Mouse (Mus musculus) midbrain, postnatal 0 days (tissue): ENCODE data around the gene Cd59a. TPM values are rescaled to one million over a fixed set of nuclear protein-coding genes. Genes with fewer than 3 reads are reported as not detected.

Source experiments
- ATAC-seq: fragments of 200-750 bp; cut with Nextera tagmentation; 2 replicates; pipeline ENCODE4 v1.8.0; 2017; ENCODE audit warnings: moderate number of reproducible peaks, mild to moderate bottlenecking, moderate TSS enrichment, moderate library complexity; ENCODE audit not compliant: low FRiP score
- DNase-seq: peaks from one replicate; pipeline ENCODE4 v3.0.0-alpha.2; 2015; ENCODE audit warnings: low spot score
- H3K27ac ChIP-seq: fragments of 300-500 bp; sonication (generic); 2 replicates; pipeline ENCODE4 v1.5.1; 2014; ENCODE audit warnings: low read depth, mild to moderate bottlenecking, low read length, mixed read lengths
- H3K27me3 ChIP-seq: fragments of 300-500 bp; sonication (generic); 2 replicates; pipeline ENCODE4 v1.6.1; 2014; ENCODE audit warnings: low read length, control low read depth, mixed read lengths; ENCODE audit not compliant: insufficient read depth
- H3K36me3 ChIP-seq: fragments of 300-500 bp; sonication (generic); 2 replicates; pipeline ENCODE4 v1.6.1; 2014; ENCODE audit warnings: low read length, control low read depth, mixed read lengths; ENCODE audit not compliant: insufficient read depth
- H3K4me1 ChIP-seq: fragments of 300-500 bp; sonication (generic); 2 replicates; pipeline ENCODE4 v1.6.1; 2014; ENCODE audit warnings: mild to moderate bottlenecking, control low read depth, antibody characterized with exemption, low read length, mixed read lengths; ENCODE audit not compliant: insufficient read depth
- H3K4me2 ChIP-seq: fragments of 300-500 bp; sonication (generic); 2 replicates; pipeline ENCODE4 v1.6.1; 2014; ENCODE audit warnings: low read depth, mild to moderate bottlenecking, low read length, mixed read lengths; ENCODE audit not compliant: poor library complexity, severe bottlenecking
- H3K4me3 ChIP-seq: fragments of 300-500 bp; sonication (generic); 2 replicates; pipeline ENCODE4 v1.5.1; 2014; ENCODE audit warnings: low read depth, mild to moderate bottlenecking, low read length, moderate library complexity
- H3K9ac ChIP-seq: fragments of 300-500 bp; sonication (generic); replicated peaks from 2 replicates; pipeline ENCODE4 v1.6.1; 2014; ENCODE audit warnings: mild to moderate bottlenecking, low read length, moderate library complexity, mixed read lengths; ENCODE audit not compliant: poor library complexity, severe bottlenecking
- H3K9me3 ChIP-seq: fragments of 300-500 bp; sonication (generic); 2 replicates; pipeline ENCODE4 v1.6.1; 2016; ENCODE audit warnings: low read length, control low read depth
- CTCF ChIP-seq: IDR thresholded peaks from 2 replicates; pipeline ENCODE4 v1.5.1; 2016; ENCODE audit warnings: antibody characterized with exemption, mild to moderate bottlenecking
- WGBS: fragments of 180-500 bp; shearing (Covaris S2); extraction: QIAGEN DNeasy Blood & Tissue Kit; methylation state at CpG from one replicate; pipeline ENCODE4 v1.1.7; 2014; 5-methylcytosine and 5-hydroxymethylcytosine counted together
- polyA plus RNA-seq: library from polyadenylated mRNA; unstranded; fragments of >200 nt; fragmentation: Nextera tagmentation; extraction: Ambion mirVana; gene quantifications from 2 replicates; pipeline ENCODE4 v1.2.1, GENCODE M21; 2015
- total RNA-seq: library from RNA; depleted of rRNA; stranded (reverse); fragments of >200 nt; gene quantifications from 2 replicates; pipeline ENCODE4 v1.2.3, GENCODE M21; 2014; rRNA removed

Gene Cd59a
- total and polyA plus RNA-seq, 2 experiments from 2014 or later: 3.2 to 14.6 TPM

- H3K36me3 ChIP-seq: peaks cover 31% of the 10 kb centered on the region
- WGBS: 85% methylated on average over 6 of the region's 6 CpGs
- H3K4me3 ChIP-seq: no peak overlapping the region
- H3K9me3 ChIP-seq: no peaks in the 10 kb centered on the region
- no peak for TF ChIP-seq CTCF
- no peak overlapping the region for H3K9ac ChIP-seq
- no peak for ATAC-seq
- H3K4me2 ChIP-seq: no peak overlapping the region
- no peak overlapping the region for H3K27ac ChIP-seq
- H3K4me1 ChIP-seq: no peaks in the 10 kb centered on the region
- DNase-seq: no peak
- H3K27me3 ChIP-seq: no peaks in the 10 kb centered on the region
These were observed 55.2 kb downstream of the Cd59a start for GRCm38 (mm10) chr2:104150608-104151397.

GRCm38 (mm10) chr2:104153345-104153744 lies 57.7 kb downstream of the Cd59a start:
- peaks cover 30% of the 10 kb centered on the region for H3K36me3 ChIP-seq
- H3K4me2 ChIP-seq: no peak overlapping the region
- no peaks in the 10 kb centered on the region for H3K4me1 ChIP-seq
- H3K4me3 ChIP-seq: no peak overlapping the region
- no peak overlapping the region for H3K9ac ChIP-seq
- WGBS: 83% methylated on average over 4 of the region's 4 CpGs
- H3K9me3 ChIP-seq: no peaks in the 10 kb centered on the region
- H3K27ac ChIP-seq: no peak overlapping the region
- no peak for ATAC-seq
- DNase-seq: no peak
- H3K27me3 ChIP-seq: no peaks in the 10 kb centered on the region
- no peak for TF ChIP-seq CTCF

DNA sequence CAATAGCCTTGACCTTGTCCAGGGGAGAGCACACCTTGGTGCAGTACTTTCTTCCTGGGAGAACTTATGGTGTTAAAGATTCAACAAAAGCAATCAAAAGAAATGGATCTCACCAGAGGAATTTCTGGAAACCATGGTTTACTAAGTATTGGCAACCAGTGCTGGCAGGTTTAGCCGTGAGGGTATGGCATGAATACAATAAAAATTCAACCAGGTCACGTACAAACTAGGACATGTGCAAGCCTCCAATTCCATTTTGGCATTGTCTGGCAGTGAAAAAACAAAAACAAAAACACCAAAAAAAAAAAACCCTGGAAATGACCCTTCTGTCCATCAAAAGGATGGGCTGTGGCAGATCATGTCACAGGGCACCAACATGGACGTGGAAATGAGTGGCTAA lies 58.3 kb downstream of the Cd59a start:
- H3K4me1 ChIP-seq: no peaks in the 10 kb centered on the region
- H3K27me3 ChIP-seq: no peaks in the 10 kb centered on the region
- H3K9ac ChIP-seq: no peak overlapping the region
- no peak for ATAC-seq
- no peak overlapping the region for H3K4me2 ChIP-seq
- TF ChIP-seq CTCF: no peak
- 85% methylated on average over 3 of the region's 3 CpGs for WGBS
- DNase-seq: no peak
- no peak overlapping the region for H3K27ac ChIP-seq
- peaks cover 25% of the 10 kb centered on the region for H3K36me3 ChIP-seq
- no peak overlapping the region for H3K4me3 ChIP-seq
- no peaks in the 10 kb centered on the region for H3K9me3 ChIP-seq

DNA sequence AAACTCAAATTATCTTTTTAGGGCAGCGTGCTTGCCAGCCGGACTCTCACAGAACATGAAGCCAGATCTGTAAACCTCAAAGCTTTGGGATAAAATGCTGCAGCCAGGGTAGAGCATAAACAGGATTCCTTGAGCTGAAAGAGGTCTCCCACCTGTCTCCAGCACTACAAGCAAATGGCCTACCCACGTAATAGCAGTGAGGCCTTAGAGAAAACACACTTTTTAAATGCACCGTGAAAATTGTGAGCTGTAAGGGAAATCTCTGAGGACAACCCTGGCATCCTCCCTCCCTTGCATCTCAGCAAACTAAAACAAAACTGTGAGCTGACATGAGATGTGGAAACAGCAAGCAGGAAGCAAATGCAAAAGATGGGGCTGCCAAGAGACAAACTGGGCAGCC lies 62.2 kb downstream of the Cd59a start:
- Histone ChIP-seq H3K4me2 (no peak overlapping the region), H3K4me1 (no peaks in the 10 kb centered on the region), H3K9me3 (no peaks in the 10 kb centered on the region), H3K36me3 (peaks cover 1% of the 10 kb centered on the region), H3K9ac (no peak overlapping the region), H3K4me3 (no peak overlapping the region), H3K27ac (no peak overlapping the region), H3K27me3 (no peaks in the 10 kb centered on the region)
- WGBS: 78% methylated on average over 4 of the region's 4 CpGs
- no peak for TF ChIP-seq CTCF
- no peak for ATAC-seq
- DNase-seq: no peak

DNA sequence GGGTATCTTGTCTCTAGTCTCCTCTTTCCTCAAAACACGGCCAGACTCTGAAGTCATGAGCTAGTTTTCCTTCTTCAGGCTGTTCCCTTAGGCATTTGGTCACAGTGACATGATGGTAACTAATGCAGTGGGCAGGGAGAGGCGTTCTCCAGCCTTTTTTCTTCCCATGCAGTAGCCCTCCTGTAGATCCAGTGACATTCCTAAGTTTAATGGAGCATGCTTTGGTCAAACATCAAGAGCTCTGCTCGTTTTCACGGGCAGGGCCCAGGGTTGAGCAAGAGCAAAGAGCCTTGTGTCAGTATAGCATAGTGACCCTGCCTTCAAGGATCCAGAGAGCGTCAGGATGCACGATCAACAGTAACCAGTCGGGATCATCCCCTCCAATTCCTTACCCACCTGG lies 67.8 kb downstream of the Cd59a start:
- ATAC-seq: no peak
- Histone ChIP-seq H3K4me2 (no peak overlapping the region), H3K27me3 (no peaks in the 10 kb centered on the region), H3K4me1 (no peaks in the 10 kb centered on the region), H3K9ac (no peak overlapping the region), H3K4me3 (no peak overlapping the region), H3K9me3 (no peaks in the 10 kb centered on the region), H3K27ac (no peak overlapping the region), H3K36me3 (peaks cover 4% of the 10 kb centered on the region; the same call in 1 of the 2 replicates)
- no peak for TF ChIP-seq CTCF
- no peak for DNase-seq
- 83% methylated on average over 7 of the region's 7 CpGs for WGBS

GRCm38 (mm10) chr2:104163978-104164487 lies 68.4 kb downstream of the Cd59a start:
- H3K27ac ChIP-seq: no peak overlapping the region
- H3K9ac ChIP-seq: no peak overlapping the region
- H3K36me3 ChIP-seq: peaks cover 4% of the 10 kb centered on the region; the same call in 1 of the 2 replicates
- 84% methylated on average over 4 of the region's 4 CpGs for WGBS
- no peaks in the 10 kb centered on the region for H3K4me1 ChIP-seq
- no peak for ATAC-seq
- no peak overlapping the region for H3K4me2 ChIP-seq
- no peaks in the 10 kb centered on the region for H3K27me3 ChIP-seq
- no peaks in the 10 kb centered on the region for H3K9me3 ChIP-seq
- DNase-seq: no peak
- no peak overlapping the region for H3K4me3 ChIP-seq
- TF ChIP-seq CTCF: no peak

Other genes with a start within 250 kb of the Cd59a start
- 16.1 and 22.2 TPM in 2 replicates for gene Lmo2, start 137.8 kb upstream of the Cd59a start, total RNA-seq
- 22.9 and 23.4 TPM in 2 replicates for gene Lmo2, start 137.8 kb upstream of the Cd59a start, polyA plus RNA-seq
- 73.2 and 87.3 TPM in 2 replicates for gene Fbxo3, start 68.1 kb upstream of the Cd59a start, total RNA-seq
- gene Fbxo3, start 68.1 kb upstream of the Cd59a start, polyA plus RNA-seq: 69.3 and 71.7 TPM in 2 replicates
- gene 4931422A03Rik, start 67.4 kb upstream of the Cd59a start, total RNA-seq: not detected in 2 replicates
- gene 4931422A03Rik, start 67.4 kb upstream of the Cd59a start, polyA plus RNA-seq: 2.2 and 2.8 TPM in 2 replicates
- 0.19 TPM in 1 of 2 replicates, not detected in the other for gene Gm10912, start 30.0 kb upstream of the Cd59a start, total RNA-seq
- not detected in 2 replicates for gene Gm10912, start 30.0 kb upstream of the Cd59a start, polyA plus RNA-seq
- gene Gm10799, start 27.3 kb upstream of the Cd59a start, total RNA-seq: not detected in 2 replicates
- gene Gm10799, start 27.3 kb upstream of the Cd59a start, polyA plus RNA-seq: not detected in 2 replicates
- gene Cd59b, start 26.0 kb upstream of the Cd59a start, total RNA-seq: 1.5 TPM in 1 of 2 replicates, not detected in the other
- 1.5 and 2.4 TPM in 2 replicates for gene Cd59b, start 26.0 kb upstream of the Cd59a start, polyA plus RNA-seq
- not detected in 2 replicates for gene A930018P22Rik, start 27.0 kb downstream of the Cd59a start, total RNA-seq
- 0.26 TPM in 1 of 2 replicates, not detected in the other for gene A930018P22Rik, start 27.0 kb downstream of the Cd59a start, polyA plus RNA-seq